Mouse (Mus musculus): ENCODE measurements at regions not wholly inside any gene's neighbourhood (a gene's known extent, or its start where the extent isn't known, plus 50 kb on each side); places are given as distances from the start of the nearest gene placed in this dataset.

DNA sequence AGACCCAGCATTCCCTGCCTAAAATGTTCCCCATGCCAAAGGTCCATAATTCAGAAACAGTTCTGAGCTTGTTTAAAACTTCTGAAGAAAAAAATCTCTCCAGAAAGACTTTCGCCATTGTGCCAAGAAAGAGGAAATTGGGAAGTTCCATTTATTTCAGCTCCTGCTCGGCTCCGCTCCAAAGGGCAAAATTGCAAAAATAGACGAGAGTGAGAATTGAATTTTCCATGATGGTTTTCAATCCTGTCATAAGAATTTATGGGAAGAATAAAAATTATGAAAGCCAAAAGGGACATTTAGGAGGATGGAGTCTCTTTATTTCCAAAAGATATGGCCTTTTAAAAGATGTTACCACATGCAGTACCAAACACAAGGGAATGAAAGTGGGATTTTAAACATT, 222.5 kb upstream of the Jmjd1c start:
- 84% methylated on average over 4 of the region's 4 CpGs for WGBS
- Histone ChIP-seq H3K27ac (no peak overlapping the region), H3K4me1 (no peaks in the 10 kb centered on the region), H3K4me3 (replicated peaks) (no peak overlapping the region), H3K4me2 (no peak overlapping the region), H3K36me3 (no peaks in the 10 kb centered on the region), H3K27me3 (replicated peaks) (no peaks in the 10 kb centered on the region), H3K9ac (no peak overlapping the region), H3K9me3 (no peaks in the 10 kb centered on the region)
- ATAC-seq (ENCODE audit: insufficient read depth, low FRiP score, low read depth): no peak

DNA sequence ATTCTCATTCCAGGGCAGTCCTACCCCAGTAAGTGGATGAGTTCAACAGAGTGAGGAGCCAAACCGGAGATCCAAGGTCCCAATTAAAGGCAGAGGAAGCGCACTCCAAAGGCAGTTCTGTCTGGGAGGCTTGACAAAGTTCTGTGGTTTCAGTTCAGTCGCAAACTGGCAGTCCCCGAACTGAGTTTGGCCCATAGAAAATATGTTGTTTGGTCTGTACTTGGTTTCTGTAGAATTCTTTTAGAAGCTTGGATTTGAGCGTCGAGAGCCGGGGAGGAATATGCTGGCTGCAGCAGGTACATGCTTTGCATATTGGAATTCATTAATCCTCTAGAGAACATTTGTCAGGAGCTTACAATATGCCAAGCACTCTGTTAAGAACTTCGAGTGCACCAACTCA, 216.9 kb upstream of the Jmjd1c start:
- no peaks in the 10 kb centered on the region for H3K9me3 ChIP-seq
- H3K27ac ChIP-seq: no peak overlapping the region
- H3K36me3 ChIP-seq: no peaks in the 10 kb centered on the region
- H3K4me3 ChIP-seq (replicated peaks): no peak overlapping the region
- H3K4me2 ChIP-seq: no peak overlapping the region
- no peaks in the 10 kb centered on the region for H3K4me1 ChIP-seq
- WGBS: 84% methylated on average over 8 of the region's 8 CpGs
- no peak for ATAC-seq (ENCODE audit: insufficient read depth, low FRiP score, low read depth)
- H3K9ac ChIP-seq: no peak overlapping the region
- no peaks in the 10 kb centered on the region for H3K27me3 ChIP-seq (replicated peaks)

DNA sequence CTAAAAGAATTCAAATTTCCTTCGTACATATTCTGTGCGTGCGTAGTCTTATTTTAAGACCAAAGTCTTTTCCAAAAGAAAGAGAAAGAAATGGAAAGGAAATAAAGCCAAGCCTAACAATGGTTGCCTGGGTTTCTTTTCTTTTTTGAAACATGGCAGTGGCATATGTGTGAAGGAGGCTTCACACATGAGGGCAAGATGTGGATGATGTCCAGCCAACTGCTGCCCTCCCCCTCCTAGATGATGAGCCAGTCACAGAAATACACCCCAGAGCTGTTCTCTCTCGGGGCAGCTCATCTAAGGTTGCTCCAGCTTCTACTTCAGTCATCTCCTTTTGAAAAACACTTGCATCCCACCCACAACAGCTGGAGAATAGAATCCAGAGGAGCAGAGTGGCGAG, 213.1 kb upstream of the Jmjd1c start:
- Histone ChIP-seq H3K9me3 (no peaks in the 10 kb centered on the region), H3K27me3 (replicated peaks) (no peaks in the 10 kb centered on the region), H3K36me3 (no peaks in the 10 kb centered on the region), H3K9ac (no peak overlapping the region), H3K4me2 (no peak overlapping the region), H3K4me3 (replicated peaks) (no peak overlapping the region), H3K27ac (no peak overlapping the region), H3K4me1 (no peaks in the 10 kb centered on the region)
- no peak for ATAC-seq (ENCODE audit: insufficient read depth, low FRiP score, low read depth)
- WGBS: 83% methylated on average over 5 of the region's 5 CpGs

DNA sequence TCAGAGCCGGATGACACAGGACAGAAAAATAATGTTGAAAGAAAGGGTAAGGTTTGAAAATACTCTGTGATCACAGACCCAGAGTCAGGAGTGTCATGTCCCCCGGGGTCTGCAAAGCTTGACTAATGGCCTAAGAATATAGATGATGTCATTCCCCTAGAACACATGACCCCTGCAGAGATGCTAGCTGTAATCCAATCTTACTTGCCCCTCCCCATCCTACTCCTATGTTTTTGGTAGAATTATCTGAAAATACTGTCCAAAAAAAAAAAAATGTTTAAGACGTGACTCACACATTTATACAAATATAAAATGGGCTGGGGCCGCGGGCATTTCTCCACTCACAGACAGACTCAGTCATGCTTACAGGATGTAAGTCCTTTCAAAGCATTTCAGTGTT, 210.3 kb upstream of the Jmjd1c start:
- 65% methylated on average over 5 of the region's 5 CpGs for WGBS
- no peak overlapping the region for H3K4me2 ChIP-seq
- H3K36me3 ChIP-seq: no peaks in the 10 kb centered on the region
- no peak overlapping the region for H3K4me3 ChIP-seq (replicated peaks)
- H3K4me1 ChIP-seq: no peaks in the 10 kb centered on the region
- no peaks in the 10 kb centered on the region for H3K9me3 ChIP-seq
- H3K9ac ChIP-seq: no peak overlapping the region
- ATAC-seq (ENCODE audit: insufficient read depth, low FRiP score, low read depth): no peak
- no peak overlapping the region for H3K27ac ChIP-seq
- no peaks in the 10 kb centered on the region for H3K27me3 ChIP-seq (replicated peaks)

DNA sequence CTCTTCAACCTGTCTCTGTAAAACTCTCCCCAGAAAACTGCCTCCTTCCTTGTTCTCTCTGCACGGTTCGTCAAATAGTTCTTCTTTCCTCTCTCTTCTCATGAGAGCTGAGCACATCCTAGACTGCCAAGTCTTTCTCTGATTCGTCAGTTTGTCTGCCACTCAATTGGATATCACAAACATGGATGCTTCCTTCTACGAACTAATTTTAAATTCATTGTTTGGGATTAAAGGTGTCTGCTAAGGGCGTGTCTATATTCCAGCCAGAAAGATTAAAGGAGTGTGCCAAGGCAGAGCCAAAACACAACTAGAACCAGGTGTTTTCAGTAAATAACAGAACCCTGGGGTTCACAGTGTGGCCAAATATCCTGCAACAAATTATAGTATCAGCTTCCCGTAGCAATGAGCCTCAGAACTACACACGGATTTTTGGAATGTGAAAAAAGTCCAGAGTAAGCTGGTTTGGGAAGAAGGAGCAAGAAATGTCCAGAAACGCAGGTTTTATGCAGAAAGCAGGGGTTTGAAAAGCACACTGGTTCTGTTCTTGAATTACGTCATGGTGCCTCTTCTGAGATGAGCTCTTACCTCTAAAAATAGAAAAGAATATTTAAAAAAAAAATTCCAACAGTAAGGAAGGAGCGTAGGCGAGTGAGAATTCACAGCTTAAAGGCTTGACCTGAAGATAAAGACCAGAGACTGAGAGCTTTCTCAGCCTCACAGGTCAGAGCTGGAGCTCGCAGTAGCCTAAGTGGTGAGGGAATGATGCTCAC, 206.0 kb upstream of the Jmjd1c start:
- Histone ChIP-seq H3K36me3 (no peaks in the 10 kb centered on the region), H3K4me3 (replicated peaks) (no peak overlapping the region), H3K9ac (no peak overlapping the region), H3K4me2 (no peak overlapping the region), H3K4me1 (no peaks in the 10 kb centered on the region), H3K9me3 (no peaks in the 10 kb centered on the region), H3K27ac (no peak overlapping the region), H3K27me3 (replicated peaks) (no peaks in the 10 kb centered on the region)
- no peak for ATAC-seq (ENCODE audit: insufficient read depth, low FRiP score, low read depth)
- 67% methylated on average over 12 of the region's 12 CpGs for WGBS

DNA sequence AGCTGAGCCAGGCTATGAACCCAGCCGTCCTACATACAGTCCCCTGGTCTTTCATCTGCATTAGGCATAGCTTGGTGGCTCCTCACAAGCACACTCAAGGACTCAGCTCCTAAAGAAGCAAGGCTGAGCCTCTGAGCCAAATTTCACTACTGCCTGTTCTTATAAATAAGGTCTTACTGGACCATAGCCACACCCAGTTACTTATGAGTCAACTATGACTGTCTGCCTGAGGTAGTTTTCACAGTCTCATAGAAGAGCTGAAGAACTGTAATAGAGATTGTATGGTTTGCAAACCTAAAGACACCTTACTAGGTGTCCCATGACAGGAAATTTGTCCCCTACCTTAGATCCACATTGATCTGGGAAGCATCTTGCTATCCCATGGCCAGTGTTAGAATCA, 204.1 kb upstream of the Jmjd1c start:
- Histone ChIP-seq H3K4me3 (replicated peaks) (no peak overlapping the region), H3K36me3 (no peaks in the 10 kb centered on the region), H3K27me3 (replicated peaks) (no peaks in the 10 kb centered on the region), H3K9ac (no peak overlapping the region), H3K4me2 (no peak overlapping the region), H3K27ac (no peak overlapping the region), H3K9me3 (no peaks in the 10 kb centered on the region), H3K4me1 (no peaks in the 10 kb centered on the region)
- no peak for ATAC-seq (ENCODE audit: insufficient read depth, low FRiP score, low read depth)
- 85% methylated on average over 1 of the region's 1 CpGs for WGBS

DNA sequence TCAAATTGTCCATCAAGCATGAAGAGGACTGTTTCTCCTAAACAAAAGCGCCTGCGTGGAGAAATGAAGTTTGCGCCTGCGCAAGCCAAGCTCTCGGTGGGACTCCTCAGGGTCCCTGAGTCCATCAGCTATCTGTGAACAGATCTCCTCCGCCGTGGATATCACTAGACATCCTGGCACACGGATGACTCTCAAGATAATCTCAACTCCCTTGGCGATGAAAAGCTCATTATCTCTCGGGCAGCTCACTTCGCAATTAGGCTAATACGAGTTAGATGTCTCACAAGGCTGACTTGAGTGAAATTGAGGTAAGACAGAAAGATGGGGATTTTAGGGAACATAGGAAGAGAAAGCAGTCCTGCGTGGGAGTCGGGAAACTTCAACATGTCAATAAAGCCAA, 202.1 kb upstream of the Jmjd1c start:
- Histone ChIP-seq H3K36me3 (no peaks in the 10 kb centered on the region), H3K9ac (no peak overlapping the region), H3K27ac (no peak overlapping the region), H3K4me1 (no peaks in the 10 kb centered on the region), H3K4me3 (replicated peaks) (no peak overlapping the region), H3K27me3 (replicated peaks) (no peaks in the 10 kb centered on the region), H3K4me2 (no peak overlapping the region), H3K9me3 (no peaks in the 10 kb centered on the region)
- no peak for ATAC-seq (ENCODE audit: insufficient read depth, low FRiP score, low read depth)
- 87% methylated on average over 14 of the region's 14 CpGs for whole genome bisulfite sequencing

DNA sequence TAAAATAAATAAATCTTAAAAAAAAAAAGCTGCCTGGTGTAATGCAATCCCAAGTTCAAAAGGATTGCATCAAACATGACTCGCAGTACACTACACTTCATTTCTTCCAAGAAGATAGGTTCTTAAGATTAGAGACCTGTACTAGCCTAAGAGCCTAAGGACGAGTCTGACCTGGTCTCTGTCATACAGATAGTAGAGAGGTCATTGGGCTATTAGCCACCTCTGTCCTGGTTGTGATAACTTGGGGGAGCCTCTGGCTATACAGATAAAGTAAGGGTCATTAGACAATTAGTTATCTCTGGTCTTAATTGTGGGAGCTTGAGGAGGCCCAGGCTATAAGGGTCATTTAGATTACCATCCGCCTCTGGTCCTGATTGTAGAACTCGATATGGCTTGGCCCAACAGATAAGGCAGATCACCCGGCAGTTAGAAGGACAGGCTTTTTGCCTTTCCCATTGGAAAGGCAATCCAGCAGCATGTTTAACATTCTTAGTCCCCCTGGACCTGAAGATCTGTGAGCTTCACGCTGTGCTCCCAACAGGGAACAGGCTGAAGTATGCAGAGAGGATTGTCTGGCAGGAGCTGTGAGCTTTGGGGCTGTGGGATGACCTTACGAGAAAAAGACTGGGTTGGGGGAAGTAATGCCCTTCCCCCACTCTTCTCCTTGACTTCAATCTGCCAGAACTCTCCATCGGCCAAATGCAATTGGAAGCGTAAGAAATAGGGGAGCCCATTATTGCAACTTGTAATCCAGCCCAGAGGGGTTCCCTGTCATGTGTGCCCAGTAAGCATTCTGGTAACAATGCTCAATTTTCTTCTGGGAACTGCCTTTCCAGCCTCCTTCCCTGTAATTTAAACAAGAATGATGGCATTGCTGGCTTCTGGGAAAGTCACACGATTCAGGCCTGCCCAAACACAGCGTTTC, 199.0 kb upstream of the Jmjd1c start:
- 44% methylated on average over 11 of the region's 11 CpGs for WGBS
- H3K27ac ChIP-seq: no peak overlapping the region

DNA sequence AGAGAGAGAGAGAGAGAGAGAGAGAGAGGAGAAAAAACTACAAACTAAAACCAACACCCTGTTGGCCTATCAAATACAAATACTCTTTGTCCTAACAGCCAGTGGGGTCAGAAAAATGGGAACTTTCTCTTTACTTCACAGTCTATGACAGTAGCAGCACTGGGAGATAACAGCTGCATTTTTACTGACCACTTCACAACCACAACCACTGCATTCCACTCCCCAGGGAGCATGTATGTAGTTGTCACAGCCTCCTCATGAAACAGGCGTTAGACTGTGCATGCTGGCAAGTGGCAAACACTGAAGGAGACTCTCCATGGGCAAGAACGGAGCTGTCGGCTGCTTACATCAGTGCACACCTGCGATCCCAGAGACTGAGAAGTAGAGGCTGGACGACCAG, 196.2 kb upstream of the Jmjd1c start:
- H3K27ac ChIP-seq: no peak overlapping the region
- H3K9ac ChIP-seq: no peak overlapping the region
- no peak overlapping the region for H3K4me3 ChIP-seq (replicated peaks)
- no peaks in the 10 kb centered on the region for H3K36me3 ChIP-seq
- H3K27me3 ChIP-seq (replicated peaks): no peaks in the 10 kb centered on the region
- ATAC-seq (ENCODE audit: insufficient read depth, low FRiP score, low read depth): no peak
- peaks cover 7% of the 10 kb centered on the region; the same call in 1 of the 2 replicates for H3K4me1 ChIP-seq
- H3K4me2 ChIP-seq: no peak overlapping the region
- no peaks in the 10 kb centered on the region for H3K9me3 ChIP-seq
- 89% methylated on average over 5 of the region's 5 CpGs for WGBS

More for the DNA sequence above, 199.0 kb upstream of the Jmjd1c start:
- Histone ChIP-seq H3K9ac (no peak overlapping the region), H3K4me1 (peaks cover 7% of the 10 kb centered on the region; the same call in 1 of the 2 replicates), H3K36me3 (no peaks in the 10 kb centered on the region), H3K4me2 (no peak overlapping the region), H3K9me3 (no peaks in the 10 kb centered on the region), H3K27me3 (replicated peaks) (no peaks in the 10 kb centered on the region), H3K4me3 (replicated peaks) (no peak overlapping the region)
- no peak for ATAC-seq (ENCODE audit: insufficient read depth, low FRiP score, low read depth)

DNA sequence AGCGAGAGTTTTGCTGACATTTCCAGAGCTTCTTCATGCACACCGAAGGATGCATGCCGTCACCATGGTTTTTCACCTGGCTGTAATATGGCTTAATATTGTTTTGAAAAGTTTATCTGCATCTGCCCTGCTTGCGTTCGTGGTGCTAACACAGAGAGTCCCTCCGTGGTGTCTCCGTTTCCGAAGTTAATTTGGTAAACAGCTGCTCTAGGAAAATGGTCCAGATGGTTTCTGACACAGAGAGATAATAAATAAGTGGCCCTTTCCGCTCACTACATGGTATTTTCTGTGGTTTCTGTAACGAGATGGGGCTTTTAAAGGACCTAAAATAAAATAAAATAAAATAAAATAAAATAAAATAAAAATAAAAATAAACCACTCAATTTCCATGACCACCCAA, 195.1 kb upstream of the Jmjd1c start:
- Histone ChIP-seq H3K4me1 (peaks cover 7% of the 10 kb centered on the region; the same call in 1 of the 2 replicates), H3K27ac (no peak overlapping the region), H3K36me3 (no peaks in the 10 kb centered on the region), H3K27me3 (replicated peaks) (no peaks in the 10 kb centered on the region), H3K4me2 (no peak overlapping the region), H3K9ac (no peak overlapping the region), H3K9me3 (no peaks in the 10 kb centered on the region), H3K4me3 (replicated peaks) (no peak overlapping the region)
- 46% methylated on average over 10 of the region's 10 CpGs for WGBS
- no peak for ATAC-seq (ENCODE audit: insufficient read depth, low FRiP score, low read depth)

DNA sequence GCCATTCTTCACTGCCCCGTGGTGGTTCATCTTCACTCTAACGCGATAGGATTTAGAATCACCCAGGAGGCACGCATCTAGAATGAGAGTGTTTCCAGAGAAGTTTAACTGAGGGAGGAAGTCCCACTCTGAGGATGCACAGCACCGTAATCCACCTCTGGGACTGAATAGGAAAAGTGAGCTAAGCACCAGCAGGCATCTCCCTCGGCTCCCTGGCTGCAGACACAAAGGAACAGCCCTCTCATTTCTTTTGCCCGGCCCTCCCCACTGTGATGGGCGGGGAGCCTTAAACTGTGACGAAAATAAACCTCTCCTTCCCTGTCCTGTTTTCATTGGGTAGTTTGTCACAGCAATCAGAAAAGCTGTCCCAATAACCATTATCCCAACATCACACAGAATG, 194.1 kb upstream of the Jmjd1c start:
- Histone ChIP-seq H3K4me1 (peaks cover 7% of the 10 kb centered on the region; the same call in 1 of the 2 replicates), H3K27me3 (replicated peaks) (no peaks in the 10 kb centered on the region), H3K4me3 (replicated peaks) (peak overlapping the region; percentile 9; the same call in 1 of the 2 replicates), H3K36me3 (no peaks in the 10 kb centered on the region), H3K9me3 (no peaks in the 10 kb centered on the region), H3K27ac (no peak overlapping the region), H3K4me2 (peak overlapping the region; percentile 45), H3K9ac (no peak overlapping the region)
- no peak for ATAC-seq (ENCODE audit: insufficient read depth, low FRiP score, low read depth)
- 3% methylated on average over 9 of the region's 9 CpGs for WGBS
